Mouse (Mus musculus): Measurements from ENCODE around the gene Lck. TPM values are rescaled to one million over a fixed set of nuclear protein-coding genes. Genes with fewer than 3 reads are reported as not detected.

The Lck gene
- total RNA-seq (2015; ENCODE audit: low replicate concordance) (2.9 TPM in 1 of 2 replicates, not detected in the other), total RNA-seq (2017; ENCODE audit: low replicate concordance) (4.3 and 6.1 TPM in 2 replicates)

DNA sequence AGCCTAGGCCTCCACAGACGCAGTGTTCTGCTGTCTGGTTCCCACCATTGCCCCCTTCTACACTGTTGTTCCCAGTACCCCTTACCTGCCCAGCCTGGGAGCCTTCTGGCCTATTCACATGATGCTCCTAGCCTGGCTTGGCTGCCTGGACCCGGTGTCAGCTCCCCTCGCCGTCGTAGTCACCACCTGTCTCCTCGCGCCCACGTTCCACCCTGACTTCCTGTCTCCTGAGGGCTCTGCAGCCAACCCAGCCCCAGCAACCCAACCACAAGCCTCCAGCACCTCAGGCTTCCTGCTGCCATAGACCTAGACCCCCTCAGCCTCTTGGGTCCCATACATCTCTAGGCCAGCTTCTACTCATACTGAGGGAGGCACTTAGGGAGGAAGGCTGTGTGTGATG, at the start of gene Lck:
TSS of gene Lck (minus strand) at position 212 of the 400 bp plus-strand sequence.
- no peak for ATAC-seq (replicated peaks; ENCODE audit: low FRiP score, poor library complexity, severe bottlenecking)

DNA sequence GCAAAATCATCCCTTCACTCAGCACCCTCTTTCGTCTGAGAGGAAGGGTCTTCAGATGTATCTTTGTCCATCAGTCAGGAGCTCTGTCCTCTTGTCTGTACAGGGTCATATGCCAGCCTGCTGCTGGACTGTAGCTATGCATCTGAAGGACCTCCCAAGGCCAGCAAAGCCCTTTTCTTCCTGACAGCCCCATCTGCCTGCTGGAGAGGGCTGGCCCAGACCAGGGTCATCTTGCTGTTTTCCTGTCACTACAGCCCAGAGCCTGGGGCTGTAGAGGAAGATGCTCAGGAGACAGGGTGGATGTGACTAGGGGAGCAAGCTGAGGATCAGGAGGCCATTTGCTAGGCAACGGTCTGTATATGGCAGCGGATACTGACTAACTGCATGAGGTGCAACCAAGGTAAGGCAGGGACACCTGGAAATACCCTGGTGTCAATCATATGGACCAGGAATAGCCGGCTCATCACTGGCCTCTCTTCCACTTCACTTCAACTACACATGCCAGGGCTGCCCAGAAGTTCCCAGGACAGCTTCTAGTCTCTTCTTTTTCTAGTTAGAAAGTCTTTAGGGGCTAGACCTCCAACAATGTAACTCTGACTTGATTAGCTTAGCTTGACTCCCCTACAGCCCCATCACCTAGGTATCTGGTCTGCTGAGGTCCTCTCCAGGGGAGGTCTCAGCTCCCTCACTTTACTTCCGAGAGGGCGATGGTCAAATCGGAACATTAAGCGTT, 49.5 kb upstream of the Lck start:
- no peak for ATAC-seq (replicated peaks; ENCODE audit: low FRiP score, poor library complexity, severe bottlenecking)

DNA sequence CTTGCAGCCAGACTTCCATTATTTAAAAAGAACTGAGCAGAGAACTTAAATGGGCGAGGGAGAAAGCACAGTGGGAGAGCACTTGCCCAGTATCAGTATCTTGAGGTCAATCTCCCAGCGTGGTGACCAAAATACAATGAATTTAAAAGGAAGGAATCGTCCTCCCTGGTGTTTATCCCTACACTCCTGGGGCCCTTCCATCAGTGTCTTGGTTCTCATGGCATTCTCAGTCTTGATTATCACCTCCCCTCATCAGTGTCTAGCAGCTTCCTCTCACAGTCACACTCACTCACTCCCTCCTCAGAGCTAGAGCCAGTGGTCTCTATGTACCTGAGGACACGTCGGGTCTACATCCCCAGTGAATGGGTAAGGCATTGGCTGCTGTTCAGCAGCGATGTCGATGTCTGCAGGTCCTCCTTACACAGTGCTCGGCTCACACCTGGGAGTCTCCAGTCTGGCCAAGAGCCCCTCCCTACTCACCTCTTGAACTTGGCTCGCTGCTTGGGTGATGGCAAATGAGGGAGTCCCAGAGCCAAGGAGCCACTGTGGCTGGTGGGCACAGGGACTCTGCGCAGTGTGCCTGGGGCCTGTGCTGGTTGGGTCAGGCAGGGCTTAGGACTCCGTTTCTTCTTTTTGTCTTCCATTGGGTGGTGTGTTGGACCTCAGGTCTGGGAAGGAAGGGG, 48.8 kb upstream of the Lck start:
- no peak for ATAC-seq (replicated peaks; ENCODE audit: low FRiP score, poor library complexity, severe bottlenecking)

DNA sequence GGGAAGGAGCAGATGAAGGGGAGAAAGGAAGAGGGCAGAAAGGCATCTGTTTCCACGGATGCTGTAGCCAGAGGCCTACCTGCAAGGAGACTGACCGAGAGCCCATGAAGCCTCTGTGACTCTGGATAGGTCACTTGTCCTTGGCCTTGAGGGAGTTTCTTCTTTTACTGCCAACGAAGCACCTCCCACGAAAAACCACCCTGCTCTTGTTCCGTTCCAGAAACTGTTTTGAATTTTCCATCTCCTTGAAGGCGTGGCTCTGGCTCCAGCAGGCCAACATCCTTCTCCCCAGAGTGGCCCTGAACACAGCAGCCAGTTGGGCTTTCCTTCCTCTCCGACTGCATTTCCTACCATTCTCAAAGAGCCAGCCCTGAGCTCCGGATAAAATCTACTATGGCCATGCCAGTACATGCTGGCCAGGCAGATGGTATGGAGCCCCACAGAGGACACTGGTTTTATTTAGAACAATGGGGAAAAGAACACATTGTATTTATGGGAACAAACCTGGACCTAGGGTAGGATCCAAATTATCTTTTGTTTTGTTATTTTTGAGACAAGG, 47.9 kb upstream of the Lck start:
- no peak for ATAC-seq (replicated peaks; ENCODE audit: low FRiP score, poor library complexity, severe bottlenecking)

DNA sequence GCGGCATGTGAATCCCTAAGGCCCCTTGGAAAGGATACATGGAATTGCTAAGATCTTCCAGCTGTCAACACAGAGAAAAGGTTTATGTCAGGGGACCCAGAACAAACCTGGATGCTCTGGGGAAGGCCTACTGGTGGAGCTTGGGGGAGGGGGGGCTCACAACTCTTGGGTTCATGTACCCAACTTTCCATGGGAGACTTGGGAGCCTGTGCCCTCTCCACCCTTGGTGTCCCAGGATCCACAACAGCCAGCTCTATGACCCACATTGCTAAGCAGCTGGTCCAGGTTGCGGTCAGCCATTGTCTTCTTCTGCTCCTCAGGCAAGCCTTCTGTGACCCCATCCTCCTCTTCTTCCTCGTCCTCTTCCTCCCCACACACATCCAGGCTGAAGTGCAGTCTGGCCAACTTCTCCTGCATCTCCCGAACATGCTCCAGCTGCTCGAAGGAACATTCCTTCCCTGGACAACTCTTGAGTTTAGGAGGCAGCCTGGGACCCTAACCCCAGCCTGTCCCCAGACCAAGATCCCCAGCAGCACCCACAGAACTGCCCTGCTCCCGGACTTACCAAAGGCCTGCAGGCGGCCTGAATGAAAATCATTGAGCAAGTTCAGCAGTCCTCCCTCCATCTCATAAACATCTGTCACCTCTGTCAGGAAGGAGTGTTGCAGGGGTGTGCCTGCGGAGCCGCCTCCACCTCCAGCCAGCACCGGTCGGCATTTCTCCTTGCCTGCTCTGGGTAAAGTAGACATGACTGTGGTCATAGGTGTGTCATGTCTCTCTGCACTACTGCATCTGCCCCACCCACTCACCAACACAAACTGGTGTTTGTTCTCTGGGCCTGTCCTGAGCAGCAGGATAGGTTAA, 47.2 kb upstream of the Lck start:
- no peak for ATAC-seq (replicated peaks; ENCODE audit: low FRiP score, poor library complexity, severe bottlenecking)

DNA sequence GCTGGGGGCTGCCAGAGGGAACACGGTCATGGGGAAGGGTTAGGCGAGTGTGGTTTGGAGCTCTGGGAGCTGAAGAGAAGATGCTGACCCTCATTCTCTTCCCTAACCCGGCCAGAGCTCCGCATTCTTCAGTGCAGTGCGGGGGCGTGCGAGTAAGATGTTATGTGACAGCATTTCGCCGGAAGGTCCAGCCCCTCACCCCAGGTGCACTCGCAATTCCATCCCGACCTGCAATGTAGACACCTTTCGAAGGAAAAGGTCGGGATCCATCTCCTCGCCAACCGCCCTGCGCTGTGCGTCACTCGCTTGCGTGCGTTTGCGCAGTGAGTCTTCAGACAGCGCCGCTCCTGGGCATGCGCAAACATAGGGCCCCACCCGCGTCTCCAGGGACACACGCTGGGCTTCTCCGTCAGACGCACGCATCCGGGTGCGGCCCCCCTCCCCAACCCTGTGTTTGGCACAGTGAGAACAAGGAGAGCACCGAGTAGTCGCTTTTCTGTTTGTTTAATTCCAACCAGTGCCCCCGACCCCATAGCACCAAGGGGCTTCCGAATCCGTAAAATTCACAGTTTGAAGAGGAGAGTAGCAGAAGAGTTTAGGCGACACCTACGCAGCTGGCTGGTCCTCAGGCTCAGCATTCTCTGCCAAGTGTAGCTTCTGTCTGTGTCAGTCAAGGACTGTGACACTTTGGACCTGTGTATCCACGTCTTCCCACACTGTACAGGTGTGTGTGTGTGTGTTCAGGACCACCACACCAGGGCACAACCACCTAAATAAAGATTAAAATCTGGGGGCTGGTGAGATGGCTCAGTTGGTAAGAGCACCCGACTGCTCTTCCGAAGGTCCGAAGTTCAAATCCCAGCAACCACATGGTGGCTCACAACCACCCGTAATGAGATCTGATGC, 45.6 kb upstream of the Lck start, which contains the start of gene Iqcc:
TSS of gene Iqcc (minus strand) at position 314 of the 906 bp plus-strand sequence.
- peak; percentile 95 for ATAC-seq (replicated peaks; ENCODE audit: low FRiP score, poor library complexity, severe bottlenecking)

DNA sequence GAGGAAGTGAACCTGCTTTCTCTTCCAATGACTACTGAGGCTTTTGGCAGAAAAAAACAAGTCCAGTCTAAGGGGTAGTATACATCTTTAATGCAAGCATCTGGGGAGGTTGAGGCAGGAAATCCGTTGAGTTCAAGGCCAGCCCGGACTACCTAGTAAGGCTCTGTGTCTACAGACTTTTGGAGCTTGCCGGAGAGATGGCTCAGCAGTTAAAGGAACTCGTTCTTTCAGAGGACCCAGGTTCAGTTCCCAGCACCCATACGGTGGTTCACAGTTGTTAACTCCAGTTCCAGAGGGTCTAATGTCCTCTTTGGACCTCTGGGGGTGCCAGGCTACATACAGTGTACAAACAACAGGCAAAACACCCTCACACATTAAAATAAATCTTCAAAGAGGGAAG, 44.6 kb upstream of the Lck start:
- no peak for ATAC-seq (replicated peaks; ENCODE audit: low FRiP score, poor library complexity, severe bottlenecking)

DNA sequence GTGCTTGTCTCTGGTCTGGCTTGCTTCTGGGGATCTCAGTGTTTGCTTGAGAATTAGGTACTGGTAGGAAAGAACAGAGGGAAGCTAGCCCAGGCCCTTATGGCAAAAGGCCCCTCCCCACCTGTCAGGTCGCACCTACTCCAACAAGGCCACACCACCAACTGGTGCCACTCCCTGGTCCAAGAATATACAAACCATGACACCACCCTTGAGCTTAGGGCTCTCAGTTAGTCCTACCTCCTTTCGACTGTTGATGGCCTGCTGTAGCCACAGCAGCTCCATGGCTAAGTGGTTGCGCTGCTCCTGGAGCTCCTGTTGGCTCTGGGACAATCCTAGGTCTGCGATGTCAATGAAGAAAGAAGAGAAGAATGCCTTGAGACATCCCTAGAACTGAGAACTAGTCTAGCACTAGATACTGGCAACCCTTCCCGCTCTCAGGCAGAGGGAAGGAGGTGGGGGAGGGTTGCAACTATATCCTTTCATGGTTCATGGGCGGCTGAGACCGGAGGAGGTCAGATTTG, 43.7 kb upstream of the Lck start:
- ATAC-seq (replicated peaks; ENCODE audit: low FRiP score, poor library complexity, severe bottlenecking): no peak

DNA sequence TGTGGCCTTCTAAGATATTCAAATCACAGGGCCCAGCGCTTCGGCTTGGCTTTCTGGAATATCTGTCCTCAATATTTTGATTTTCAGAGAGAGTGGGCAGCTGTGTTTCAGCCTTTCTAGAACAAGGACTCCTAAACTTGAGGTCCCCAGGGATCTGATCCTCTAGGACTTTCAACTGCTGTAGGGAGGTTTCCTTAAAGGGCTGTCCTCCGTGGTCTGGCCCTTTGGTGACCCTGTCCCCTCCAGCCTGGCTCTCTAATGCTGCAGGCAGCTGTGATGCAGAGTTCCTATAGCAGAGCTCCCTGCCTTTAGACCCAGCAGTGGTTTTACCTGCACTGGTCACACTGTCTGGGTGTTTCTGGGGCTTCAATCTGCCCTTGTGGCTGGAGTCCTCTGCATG, 43.2 kb upstream of the Lck start:
- no peak for ATAC-seq (replicated peaks; ENCODE audit: low FRiP score, poor library complexity, severe bottlenecking)

DNA sequence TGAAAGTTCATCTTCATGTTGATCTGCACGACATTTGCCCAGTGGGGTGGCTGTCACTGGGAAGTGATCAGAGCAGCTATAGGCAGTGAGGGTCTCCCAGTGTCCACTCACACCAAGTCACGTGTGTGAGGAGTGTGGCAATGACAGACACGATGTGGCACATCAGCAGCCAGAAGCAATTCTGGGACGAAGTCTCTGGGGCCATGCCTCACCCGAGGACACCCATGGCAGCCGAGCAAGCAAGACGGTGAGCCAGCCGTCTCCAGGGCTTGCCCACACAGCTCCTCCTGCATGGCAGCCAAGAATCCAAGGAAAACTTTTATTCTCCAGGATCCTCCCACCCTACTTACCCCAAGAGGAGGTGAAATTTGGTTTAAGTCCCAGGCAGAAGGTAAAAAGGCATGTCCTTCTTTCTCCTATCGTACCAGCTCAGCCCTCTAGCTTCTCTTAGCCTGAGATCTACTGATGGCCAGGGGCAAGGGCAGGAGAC, 42.4 kb upstream of the Lck start:
- no peak for ATAC-seq (replicated peaks; ENCODE audit: low FRiP score, poor library complexity, severe bottlenecking)

DNA sequence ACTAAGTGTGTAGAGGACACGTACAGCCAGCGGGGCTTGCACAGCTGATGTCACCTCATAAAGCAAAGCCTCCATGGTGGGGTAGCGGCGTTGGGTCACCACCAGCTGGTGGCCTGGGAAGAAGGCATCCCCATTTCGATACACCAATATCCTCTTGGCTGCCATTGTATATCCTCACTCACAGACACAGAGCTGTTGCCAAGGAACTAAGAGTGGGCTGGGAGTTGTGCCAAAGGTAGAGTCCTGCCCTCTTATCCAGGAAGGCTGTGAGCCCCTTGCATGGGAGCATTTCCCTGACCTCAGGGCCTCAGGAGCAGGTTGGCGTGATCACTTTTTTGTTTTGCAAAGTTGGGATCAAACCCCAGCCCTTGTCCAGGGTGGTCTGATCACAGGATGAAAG, 40.7 kb upstream of the Lck start, which contains the start of gene Dcdc2b:
TSS of gene Dcdc2b (minus strand) at position 165 of the 400 bp plus-strand sequence.
- no peak for ATAC-seq (replicated peaks; ENCODE audit: low FRiP score, poor library complexity, severe bottlenecking)

DNA sequence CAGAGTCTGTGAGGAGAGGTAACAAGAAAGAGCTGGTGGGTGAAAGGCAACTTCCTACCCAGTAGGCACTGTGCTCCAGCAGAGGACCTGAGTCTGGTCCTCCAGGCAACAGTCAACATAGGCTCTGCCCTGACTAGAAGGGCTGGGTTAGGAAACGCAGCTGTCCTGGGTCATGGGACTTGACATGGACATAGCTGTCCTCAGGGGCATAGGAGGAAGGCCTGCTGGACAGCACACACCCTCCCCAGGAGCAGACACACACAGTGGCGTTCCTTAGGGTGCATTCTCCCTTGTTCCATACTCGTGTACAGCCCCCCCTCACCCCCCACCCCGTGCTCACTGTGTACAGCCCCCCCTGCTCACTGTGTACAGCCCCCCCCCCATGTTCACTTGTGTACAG, 37.0 kb upstream of the Lck start:
- no peak for ATAC-seq (replicated peaks; ENCODE audit: low FRiP score, poor library complexity, severe bottlenecking)

DNA sequence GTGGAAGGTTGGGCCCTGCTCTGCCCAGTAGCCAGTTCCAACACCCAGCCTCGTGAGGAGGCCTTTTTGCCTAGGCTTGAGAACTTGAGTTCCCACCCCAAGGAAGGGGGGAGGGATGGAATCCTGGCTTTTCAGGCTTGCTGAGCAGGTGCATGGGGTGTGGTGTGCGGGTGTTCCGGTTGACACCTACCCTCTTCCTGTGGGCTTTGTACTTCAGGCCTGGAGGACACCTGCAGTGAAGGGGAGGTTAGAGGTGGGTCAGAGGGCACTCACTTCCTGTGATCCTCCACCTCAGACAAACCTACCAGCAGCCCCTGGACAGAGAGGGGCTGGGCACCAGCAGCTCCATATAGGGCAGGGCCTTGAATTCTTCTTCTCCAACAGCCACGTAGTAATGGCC, 36.6 kb upstream of the Lck start:
- no peak for ATAC-seq (replicated peaks; ENCODE audit: low FRiP score, poor library complexity, severe bottlenecking)

DNA sequence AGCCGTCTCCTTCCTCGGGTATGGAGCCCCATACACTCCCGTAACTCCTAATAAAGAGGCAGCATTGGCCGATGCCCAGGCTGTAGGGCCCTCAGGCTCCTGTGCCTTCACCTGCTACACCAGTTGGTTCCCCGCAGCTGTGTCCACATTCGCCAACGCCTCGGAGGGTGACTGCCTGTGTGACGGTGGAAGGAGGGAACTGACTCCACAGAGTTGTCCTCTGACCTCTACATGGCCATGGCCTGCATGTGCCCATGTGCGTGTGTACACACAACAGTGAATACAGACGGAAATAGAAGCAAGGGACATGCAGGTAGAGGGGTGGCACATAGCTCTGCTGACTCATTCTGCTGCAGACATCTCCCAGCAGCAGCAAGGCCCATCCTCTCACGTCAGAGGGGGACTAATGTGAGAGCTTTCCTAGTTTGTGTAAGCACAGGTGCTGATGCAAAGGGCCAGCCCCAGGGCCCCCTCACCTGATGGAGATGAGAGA, 35.7 kb upstream of the Lck start:
- ATAC-seq (replicated peaks; ENCODE audit: low FRiP score, poor library complexity, severe bottlenecking): no peak; the same call in 1 of the 2 replicates

DNA sequence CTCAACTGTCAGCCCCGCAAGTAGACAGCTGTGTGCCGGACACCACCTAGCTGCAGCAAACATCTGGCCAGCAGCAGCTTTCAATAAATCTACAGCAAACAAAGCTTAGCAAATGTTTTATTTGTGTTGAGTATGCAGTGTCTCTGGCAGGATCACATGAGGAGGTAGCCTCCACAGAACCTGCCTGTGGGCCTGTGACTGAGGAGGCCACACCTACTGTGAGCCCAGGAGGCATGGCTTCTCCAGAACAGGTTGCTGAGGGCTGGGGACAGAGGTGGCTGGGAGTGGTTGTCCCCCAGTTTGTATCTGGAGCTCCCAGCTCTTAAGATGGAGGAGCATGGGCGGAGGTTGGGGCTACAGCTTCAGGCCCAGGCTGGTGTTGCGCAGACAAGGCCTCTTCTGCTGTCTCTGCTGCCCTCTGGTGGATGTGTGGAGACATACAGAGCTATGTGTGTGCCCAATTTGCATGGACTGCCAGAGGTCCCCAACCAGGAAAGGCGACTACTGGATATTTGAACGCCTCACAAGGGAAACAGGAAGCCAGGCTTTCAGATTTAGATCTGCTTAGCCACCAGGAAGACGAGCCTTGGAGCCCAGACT, 35.1 kb upstream of the Lck start:
- ATAC-seq (replicated peaks; ENCODE audit: low FRiP score, poor library complexity, severe bottlenecking): peak; percentile 91

DNA sequence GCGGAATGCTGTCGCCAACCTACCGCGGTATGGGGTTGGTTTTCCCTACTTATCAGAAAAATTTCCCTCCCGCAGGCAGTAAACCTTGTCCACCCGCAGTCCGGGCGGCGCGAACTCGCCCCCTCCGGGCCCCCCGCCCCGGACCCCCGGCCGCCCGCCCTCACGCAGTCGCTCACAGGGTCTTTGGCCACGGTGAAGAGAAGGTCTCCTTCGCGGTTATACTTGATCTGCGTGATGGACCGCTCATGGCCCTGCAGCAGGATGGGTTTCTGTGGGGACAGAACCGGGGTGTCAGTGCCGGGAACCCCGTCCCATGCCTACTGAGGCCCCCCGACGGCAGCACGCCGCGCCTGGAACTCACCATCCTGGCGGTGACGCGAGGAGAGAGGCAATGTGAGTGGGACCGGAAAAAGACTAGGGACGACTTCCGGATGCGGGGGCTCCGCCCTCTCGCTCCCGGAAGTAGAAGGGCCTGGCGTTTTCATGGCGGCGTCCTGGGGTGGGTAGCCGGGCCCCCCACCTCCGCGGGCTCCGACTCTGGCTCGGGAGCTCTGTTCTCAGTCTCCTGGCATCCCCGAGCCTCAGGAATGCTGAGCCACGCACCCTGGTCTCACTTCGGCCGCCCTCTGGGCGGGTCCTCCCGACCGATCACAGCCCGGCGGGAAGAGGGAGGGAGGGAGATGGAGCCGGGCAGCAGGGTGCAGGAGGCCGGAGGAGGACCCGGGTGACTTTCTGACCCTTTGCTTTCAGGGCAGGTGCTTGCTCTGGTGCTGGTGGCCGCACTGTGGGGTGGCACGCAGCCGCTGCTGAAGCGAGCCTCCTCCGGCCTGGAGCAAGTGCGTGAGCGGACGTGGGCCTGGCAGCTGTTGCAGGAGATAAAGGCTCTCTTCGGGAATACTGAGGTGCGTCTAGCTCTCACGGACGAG, 27.1 kb upstream of the Lck start, which contains the start of the genes Eif3i and Tmem234:
TSS of gene Eif3i (minus strand) at position 416 of the 926 bp plus-strand sequence.
TSS of gene Tmem234 (plus strand) at position 436 of the 926 bp plus-strand sequence.
- peak; percentile 92 for ATAC-seq (replicated peaks; ENCODE audit: low FRiP score, poor library complexity, severe bottlenecking)

DNA sequence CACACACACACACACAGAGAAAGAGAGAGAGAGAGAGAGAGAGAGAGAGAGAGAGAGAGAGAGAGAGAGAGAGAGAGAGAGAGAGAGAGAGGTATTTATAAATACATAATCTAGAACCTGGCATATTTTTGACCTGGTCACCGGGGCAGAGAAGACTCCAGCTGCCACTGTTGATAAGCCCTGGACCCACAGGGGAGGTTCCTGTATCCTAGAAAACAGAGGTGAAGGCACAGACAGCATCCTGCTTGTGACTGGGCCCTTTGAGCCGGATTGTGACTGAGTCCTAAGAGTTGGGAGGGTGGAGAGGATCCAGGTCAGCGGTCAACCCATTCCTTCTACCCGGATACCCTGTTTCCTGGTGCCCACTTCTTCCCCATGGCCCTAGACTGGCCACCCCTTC, 15.4 kb upstream of the Lck start:
- peak; percentile 89 for ATAC-seq (replicated peaks; ENCODE audit: low FRiP score, poor library complexity, severe bottlenecking)

All from erythroblast, adult 5-6 weeks (primary cell).